Mouse (Mus musculus): ENCODE measurements around the gene Pum1.

DNA sequence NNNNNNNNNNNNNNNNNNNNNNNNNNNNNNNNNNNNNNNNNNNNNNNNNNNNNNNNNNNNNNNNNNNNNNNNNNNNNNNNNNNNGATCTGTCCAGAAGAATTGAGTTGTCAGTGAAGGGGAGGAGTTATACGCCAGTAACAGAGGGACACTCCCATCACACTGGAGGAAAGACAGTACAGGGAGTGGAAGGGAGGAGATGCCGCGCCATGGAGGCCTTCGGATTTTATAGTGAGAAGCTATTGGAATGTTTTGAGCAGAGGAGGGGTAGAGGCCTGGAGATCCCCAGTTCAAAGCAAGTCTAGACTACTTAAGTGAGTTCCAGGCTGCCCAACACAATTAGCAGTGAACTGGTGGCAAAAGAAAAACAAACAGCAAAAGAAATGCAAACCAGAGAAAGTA is 33.7 kb upstream of the Pum1 start:
- TF ChIP-seq POLR2A (IDR thresholded peaks at IDR 0.05; ENCODE audit: control insufficient read depth, low read depth, low read length) = no peak
- no peak for TF ChIP-seq CTCF (IDR thresholded peaks at IDR 0.05; ENCODE audit: control insufficient read depth, insufficient read depth, insufficient replicate concordance, low read depth, low read length)
